In the genomic region with DNA sequence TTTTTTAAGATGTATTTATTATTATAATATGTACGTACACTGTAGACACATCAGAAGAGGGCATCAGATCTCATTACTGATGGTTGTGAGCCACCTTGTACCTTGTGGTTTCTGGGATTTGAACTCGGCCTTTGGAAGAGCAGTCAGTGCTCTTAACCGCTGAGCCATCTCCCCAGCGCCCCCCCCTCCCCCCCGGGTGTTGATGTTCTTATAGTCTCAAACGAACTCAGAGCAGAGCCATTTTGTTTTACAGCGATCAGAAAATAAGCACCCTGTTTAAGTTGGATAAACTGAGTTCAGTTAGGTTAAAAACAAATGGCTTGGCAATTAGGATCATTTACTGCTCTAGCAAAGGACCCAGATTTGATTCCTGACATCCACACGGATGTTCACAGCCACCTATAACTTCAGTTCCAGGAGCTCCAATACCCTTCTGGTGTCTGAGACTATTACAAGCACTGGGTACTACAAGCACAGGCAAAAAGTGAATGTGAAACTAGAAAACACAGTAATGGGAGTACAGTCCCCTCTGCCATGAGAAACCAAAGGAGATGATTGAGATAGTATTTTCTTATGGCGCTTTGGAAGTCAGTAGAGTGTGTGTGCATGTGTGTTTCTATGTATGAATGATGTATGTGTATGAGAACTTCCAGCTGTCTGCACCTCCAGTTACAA, we compare ENCODE assay signal across 10 mouse cellular contexts. TPM values are rescaled to one million over a fixed set of nuclear protein-coding genes. Genes with fewer than 3 reads are reported as not detected.
DNase-seq lines count a peak whose midpoint lies in the region; ATAC-seq lines count a peak whose summit lies in the region.
"Had no signal": no experiment of that assay in that cellular context is flagged by ENCODE, and none has a peak within 500 bp of the region (broad histone marks: within the 10 kb centered on the region; RNA-seq: fewer than 3 reads in every experiment).

No protein-coding gene starts in this region.

- peak overlapping the region; percentile 72 for H3K4me3 ChIP-seq in forebrain, embryonic 13.5 days
- H3K4me3 ChIP-seq in liver, embryonic 13.5 days (replicated peaks): peak overlapping the region; percentile 96

- H3K4me1 ChIP-seq in forebrain, embryonic 13.5 days: peaks cover 26% of the 10 kb centered on the region
- H3K4me1 ChIP-seq in liver, embryonic 13.5 days (replicated peaks): peaks cover 32% of the 10 kb centered on the region

- peaks cover 9% of the 10 kb centered on the region for H3K36me3 ChIP-seq in forebrain, embryonic 13.5 days (ENCODE audit: poor library complexity, severe bottlenecking)
- H3K36me3 ChIP-seq in liver, embryonic 13.5 days: peaks cover 22% of the 10 kb centered on the region

- ATAC-seq in CD4-positive, CD25-positive, alpha-beta regulatory T cell, adult 4 months: no peak
- ATAC-seq in forebrain, embryonic 13.5 days: no peak
- ATAC-seq in liver, embryonic 13.5 days (ENCODE audit: low read depth): no peak
- ATAC-seq in inflammation-experienced regulatory T-cells, adult 6 months: no peak

- H3K27me3 ChIP-seq in forebrain, embryonic 13.5 days: no peaks in the 10 kb centered on the region
- 0 out of 2 replicates have a peak, but pooled peaks cover 3% of the 10 kb centered on the region for H3K27me3 ChIP-seq in liver, embryonic 13.5 days

- no peak overlapping the region for H3K27ac ChIP-seq in forebrain, embryonic 13.5 days
- H3K27ac ChIP-seq in liver, embryonic 13.5 days: peak overlapping the region; percentile 41

- no peaks in the 10 kb centered on the region for H3K9me3 ChIP-seq in forebrain, embryonic 13.5 days (replicated peaks)
- H3K9me3 ChIP-seq in liver, embryonic 13.5 days (replicated peaks): no peaks in the 10 kb centered on the region

- WGBS in forebrain, embryonic 13.5 days: 50% methylated on average over 9 of the region's 9 CpGs
- WGBS in liver, embryonic 13.5 days (ENCODE audit: insufficient replicate concordance): 32% methylated on average over 9 of the region's 9 CpGs

- peak overlapping the region; percentile 71 for H3K4me2 ChIP-seq in forebrain, embryonic 13.5 days
- H3K4me2 ChIP-seq in liver, embryonic 13.5 days: peak overlapping the region; percentile 84

- peak; percentile 17 for DNase-seq in CD4-positive, CD25-positive, alpha-beta regulatory T cell, adult 2 months (ENCODE audit: low read depth, low spot score)
- DNase-seq in 3T3-L1 (ENCODE audit: low read depth, low spot score) (peak; percentile 17), adipocyte (ENCODE audit: low spot score) (no peak)
- DNase-seq in liver, embryonic 13.5 days: no peak
- no peak for DNase-seq in T-cell, adult 2 months (ENCODE audit: low spot score)
- DNase-seq: cerebellum, adult 9-10 months had no signal

- H3K9ac ChIP-seq in forebrain, embryonic 13.5 days: peak overlapping the region; percentile 91
- peak overlapping the region; percentile 99 for H3K9ac ChIP-seq in liver, embryonic 13.5 days

RNA-seq across cellular contexts. Expression of gene Paxip1, which starts 1.2 kb away (rescaled TPM):
- 10 to 100 TPM in 1 of 2 experiments, 1 to 10 TPM in 1; 4.7 to 10.8 TPM for polyA plus RNA-seq in CD4-positive, CD25-positive, alpha-beta regulatory T cell, adult 4 months (2017; shearing (Covaris generic))
- 27.7 and 37.5 TPM in 2 replicates for polyA plus RNA-seq in forebrain, embryonic 13.5 days (2015; fragmentation: Nextera tagmentation; extraction: Ambion mirVana)
- 16.9 and 23.6 TPM in 2 replicates for polyA plus RNA-seq in liver, embryonic 13.5 days (2015; fragmentation: Nextera tagmentation; extraction: Ambion mirVana)
- 10 to 100 TPM in 2 of 3 experiments, 1 to 10 TPM in 1; 9.8 to 14.6 (median 12.8) TPM for polyA plus RNA-seq in inflammation-experienced regulatory T-cells, adult 6 months (2017; shearing (Covaris generic))

RNA-seq across cellular contexts. Expression of gene Htr5a, which starts 49.3 kb away (rescaled TPM):
- polyA plus RNA-seq in CD4-positive, CD25-positive, alpha-beta regulatory T cell, adult 4 months (2017; shearing (Covaris generic)): not detected
- 0.21 and 0.50 TPM in 2 replicates for polyA plus RNA-seq in forebrain, embryonic 13.5 days (2015; fragmentation: Nextera tagmentation; extraction: Ambion mirVana)
- not detected in 2 replicates for polyA plus RNA-seq in liver, embryonic 13.5 days (2015; fragmentation: Nextera tagmentation; extraction: Ambion mirVana)
- not detected for polyA plus RNA-seq in inflammation-experienced regulatory T-cells, adult 6 months (2017; shearing (Covaris generic))
- polyA plus RNA-seq: testis, adult 2 months had no signal

Comparison
In these comparisons a context has a peak if more than half of its experiments do, and no peak if none do; other contexts are left out.
1. DNase-seq: peak in CD4-positive, CD25-positive, alpha-beta regulatory T cell, adult 2 months (single experiment) and 3T3-L1 (single experiment); none in liver, embryonic 13.5 days (single experiment), T-cell, adult 2 months (single experiment) and adipocyte (single experiment).